Mouse (Mus musculus): ENCODE results near the gene Fyb. TPM values are rescaled to one million over a fixed set of nuclear protein-coding genes. Genes with fewer than 3 reads are reported as not detected.

The Fyb gene
- polyA plus RNA-seq, 1 experiment from 2014 or later = 2.9 TPM

- H3K9ac ChIP-seq (ENCODE audit: low read length) = no peak overlapping the region
- ATAC-seq (replicated peaks; ENCODE audit: low FRiP score) = peak; percentile 45; the same call in 1 of the 2 replicates
- no peaks in the 10 kb centered on the region for H3K36me3 ChIP-seq (ENCODE audit: control insufficient read depth, insufficient read depth, low read length)
Measured at GRCm38 (mm10) chr15:6622512-6622911, 99.9 kb downstream of the Fyb start.

GRCm38 (mm10) chr15:6623529-6624228 lies 101.0 kb downstream of the Fyb start:
- ATAC-seq (replicated peaks; ENCODE audit: low FRiP score) (no peak), DNase-seq (ENCODE audit: low spot score) (no peak)
- 89% methylated on average over 8 of the region's 8 CpGs for WGBS
- Histone ChIP-seq H3K27me3 (ENCODE audit: control insufficient read depth, insufficient read depth, low read length) (no peaks in the 10 kb centered on the region), H3K4me3 (ENCODE audit: low read depth, low read length) (no peak overlapping the region), H3K9me3 (ENCODE audit: control insufficient read depth, low read length) (no peaks in the 10 kb centered on the region), H3K27ac (ENCODE audit: low read depth, low read length) (no peak overlapping the region), H3K4me2 (ENCODE audit: low read depth, low read length, severe bottlenecking) (no peak overlapping the region), H3K36me3 (ENCODE audit: control insufficient read depth, insufficient read depth, low read length) (no peaks in the 10 kb centered on the region), H3K9ac (ENCODE audit: low read length) (no peak overlapping the region), H3K4me1 (replicated peaks; ENCODE audit: control insufficient read depth, insufficient read depth, low read length) (no peaks in the 10 kb centered on the region; the same call in 1 of the 2 replicates)

More at GRCm38 (mm10) chr15:6622512-6622911, 99.9 kb downstream of the Fyb start:
- Histone ChIP-seq H3K4me1 (replicated peaks; ENCODE audit: control insufficient read depth, insufficient read depth, low read length) (no peaks in the 10 kb centered on the region; the same call in 1 of the 2 replicates), H3K4me3 (ENCODE audit: low read depth, low read length) (no peak overlapping the region), H3K27me3 (ENCODE audit: control insufficient read depth, insufficient read depth, low read length) (no peaks in the 10 kb centered on the region), H3K27ac (ENCODE audit: low read depth, low read length) (no peak overlapping the region), H3K4me2 (ENCODE audit: low read depth, low read length, severe bottlenecking) (no peak overlapping the region), H3K9me3 (ENCODE audit: control insufficient read depth, low read length) (no peaks in the 10 kb centered on the region)
- peak; percentile 90 for DNase-seq (ENCODE audit: low spot score)
- WGBS = 4% methylated on average over 5 of the region's 5 CpGs

- Histone ChIP-seq H3K4me1 (replicated peaks; ENCODE audit: control insufficient read depth, insufficient read depth, low read length) (no peaks in the 10 kb centered on the region; the same call in 1 of the 2 replicates), H3K4me2 (ENCODE audit: low read depth, low read length, severe bottlenecking) (peak overlapping the region; percentile 46), H3K27me3 (ENCODE audit: control insufficient read depth, insufficient read depth, low read length) (no peaks in the 10 kb centered on the region), H3K4me3 (ENCODE audit: low read depth, low read length) (peak overlapping the region; percentile 22), H3K36me3 (ENCODE audit: control insufficient read depth, insufficient read depth, low read length) (no peaks in the 10 kb centered on the region), H3K9me3 (ENCODE audit: control insufficient read depth, low read length) (no peaks in the 10 kb centered on the region), H3K9ac (ENCODE audit: low read length) (peak overlapping the region; percentile 30; the same call in 1 of the 2 replicates), H3K27ac (ENCODE audit: low read depth, low read length) (no peak overlapping the region)
- peak; percentile 62 for DNase-seq (ENCODE audit: low spot score)
- WGBS = 12% methylated on average over 18 of the region's 18 CpGs
- ATAC-seq (replicated peaks; ENCODE audit: low FRiP score) = peak; percentile 70
Measured at GRCm38 (mm10) chr15:6624365-6625182, 101.9 kb downstream of the Fyb start.

- no peaks in the 10 kb centered on the region; the same call in 1 of the 2 replicates for H3K4me1 ChIP-seq (replicated peaks; ENCODE audit: control insufficient read depth, insufficient read depth, low read length)
- 4% methylated on average over 6 of the region's 6 CpGs for WGBS
- H3K4me3 ChIP-seq (ENCODE audit: low read depth, low read length) = no peak overlapping the region
- 0 out of 2 replicates have a peak, but pooled peaks have one; percentile 16 for ATAC-seq (replicated peaks; ENCODE audit: low FRiP score)
- no peaks in the 10 kb centered on the region for H3K27me3 ChIP-seq (ENCODE audit: control insufficient read depth, insufficient read depth, low read length)
- H3K36me3 ChIP-seq (ENCODE audit: control insufficient read depth, insufficient read depth, low read length) = no peaks in the 10 kb centered on the region
- H3K4me2 ChIP-seq (ENCODE audit: low read depth, low read length, severe bottlenecking) = peak overlapping the region; percentile 29; the same call in 1 of the 2 replicates
- H3K9me3 ChIP-seq (ENCODE audit: control insufficient read depth, low read length) = no peaks in the 10 kb centered on the region
- no peak overlapping the region for H3K27ac ChIP-seq (ENCODE audit: low read depth, low read length)
- DNase-seq (ENCODE audit: low spot score) = no peak
- H3K9ac ChIP-seq (ENCODE audit: low read length) = no peak overlapping the region
Measured at GRCm38 (mm10) chr15:6625607-6626033, 103.0 kb downstream of the Fyb start.

GRCm38 (mm10) chr15:6626123-6626522 lies 103.5 kb downstream of the Fyb start:
- Histone ChIP-seq H3K4me3 (ENCODE audit: low read depth, low read length) (no peak overlapping the region), H3K9me3 (ENCODE audit: control insufficient read depth, low read length) (no peaks in the 10 kb centered on the region), H3K27me3 (ENCODE audit: control insufficient read depth, insufficient read depth, low read length) (no peaks in the 10 kb centered on the region), H3K4me2 (ENCODE audit: low read depth, low read length, severe bottlenecking) (no peak overlapping the region), H3K4me1 (replicated peaks; ENCODE audit: control insufficient read depth, insufficient read depth, low read length) (no peaks in the 10 kb centered on the region; the same call in 1 of the 2 replicates), H3K36me3 (ENCODE audit: control insufficient read depth, insufficient read depth, low read length) (no peaks in the 10 kb centered on the region), H3K9ac (ENCODE audit: low read length) (no peak overlapping the region), H3K27ac (ENCODE audit: low read depth, low read length) (no peak overlapping the region)
- WGBS = 75% methylated on average over 5 of the region's 5 CpGs
- ATAC-seq (replicated peaks; ENCODE audit: low FRiP score) = no peak
- no peak for DNase-seq (ENCODE audit: low spot score)

GRCm38 (mm10) chr15:6628431-6629077 lies 105.9 kb downstream of the Fyb start:
- WGBS = 90% methylated on average over 6 of the region's 6 CpGs
- Histone ChIP-seq H3K4me2 (ENCODE audit: low read depth, low read length, severe bottlenecking) (no peak overlapping the region), H3K9me3 (ENCODE audit: control insufficient read depth, low read length) (no peaks in the 10 kb centered on the region), H3K27ac (ENCODE audit: low read depth, low read length) (no peak overlapping the region), H3K36me3 (ENCODE audit: control insufficient read depth, insufficient read depth, low read length) (no peaks in the 10 kb centered on the region), H3K4me1 (replicated peaks; ENCODE audit: control insufficient read depth, insufficient read depth, low read length) (no peaks in the 10 kb centered on the region; the same call in 1 of the 2 replicates), H3K9ac (ENCODE audit: low read length) (no peak overlapping the region), H3K4me3 (ENCODE audit: low read depth, low read length) (no peak overlapping the region), H3K27me3 (ENCODE audit: control insufficient read depth, insufficient read depth, low read length) (no peaks in the 10 kb centered on the region)
- DNase-seq (ENCODE audit: low spot score) = no peak
- no peak for ATAC-seq (replicated peaks; ENCODE audit: low FRiP score)

GRCm38 (mm10) chr15:6629174-6629573 lies 106.5 kb downstream of the Fyb start:
- Histone ChIP-seq H3K4me1 (replicated peaks; ENCODE audit: control insufficient read depth, insufficient read depth, low read length) (no peaks in the 10 kb centered on the region; the same call in 1 of the 2 replicates), H3K4me2 (ENCODE audit: low read depth, low read length, severe bottlenecking) (no peak overlapping the region), H3K4me3 (ENCODE audit: low read depth, low read length) (no peak overlapping the region), H3K9me3 (ENCODE audit: control insufficient read depth, low read length) (no peaks in the 10 kb centered on the region), H3K36me3 (ENCODE audit: control insufficient read depth, insufficient read depth, low read length) (no peaks in the 10 kb centered on the region), H3K27ac (ENCODE audit: low read depth, low read length) (no peak overlapping the region), H3K27me3 (ENCODE audit: control insufficient read depth, insufficient read depth, low read length) (no peaks in the 10 kb centered on the region), H3K9ac (ENCODE audit: low read length) (no peak overlapping the region)
- no peak for ATAC-seq (replicated peaks; ENCODE audit: low FRiP score)
- WGBS = 79% methylated on average over 4 of the region's 4 CpGs
- no peak for DNase-seq (ENCODE audit: low spot score)

GRCm38 (mm10) chr15:6635405-6635804 lies 112.8 kb downstream of the Fyb start:
- no peaks in the 10 kb centered on the region for H3K27me3 ChIP-seq (ENCODE audit: control insufficient read depth, insufficient read depth, low read length)
- no peak overlapping the region for H3K4me2 ChIP-seq (ENCODE audit: low read depth, low read length, severe bottlenecking)
- H3K4me3 ChIP-seq (ENCODE audit: low read depth, low read length) = no peak overlapping the region
- no peaks in the 10 kb centered on the region for H3K9me3 ChIP-seq (ENCODE audit: control insufficient read depth, low read length)
- no peak overlapping the region for H3K9ac ChIP-seq (ENCODE audit: low read length)
- ATAC-seq (replicated peaks; ENCODE audit: low FRiP score) = no peak
- no peak overlapping the region for H3K27ac ChIP-seq (ENCODE audit: low read depth, low read length)
- WGBS = 75% methylated on average over 3 of the region's 3 CpGs
- DNase-seq (ENCODE audit: low spot score) = no peak
- H3K36me3 ChIP-seq (ENCODE audit: control insufficient read depth, insufficient read depth, low read length) = no peaks in the 10 kb centered on the region
- H3K4me1 ChIP-seq (replicated peaks; ENCODE audit: control insufficient read depth, insufficient read depth, low read length) = no peaks in the 10 kb centered on the region
